Mouse (Mus musculus) adipose tissue, adult 10 weeks (tissue): ENCODE measurements around the gene BB287469. TPM values are rescaled to one million over a fixed set of nuclear protein-coding genes. Genes with fewer than 3 reads are reported as not detected.

ENCODE experiments used
- polyA plus RNA-seq: library from polyadenylated mRNA; stranded (reverse); fragments of 350-450 nt; fragmentation: Illumina TruSeq; extraction: RNeasy Lipid Tissue Mini Kit (QIAGEN cat#74804); gene quantifications from one replicate; pipeline ENCODE4 v1.2.3, GENCODE M21; 2014; ENCODE audit warnings: low read depth, low replicate concordance

The BB287469 gene
- not detected for polyA plus RNA-seq

DNA sequence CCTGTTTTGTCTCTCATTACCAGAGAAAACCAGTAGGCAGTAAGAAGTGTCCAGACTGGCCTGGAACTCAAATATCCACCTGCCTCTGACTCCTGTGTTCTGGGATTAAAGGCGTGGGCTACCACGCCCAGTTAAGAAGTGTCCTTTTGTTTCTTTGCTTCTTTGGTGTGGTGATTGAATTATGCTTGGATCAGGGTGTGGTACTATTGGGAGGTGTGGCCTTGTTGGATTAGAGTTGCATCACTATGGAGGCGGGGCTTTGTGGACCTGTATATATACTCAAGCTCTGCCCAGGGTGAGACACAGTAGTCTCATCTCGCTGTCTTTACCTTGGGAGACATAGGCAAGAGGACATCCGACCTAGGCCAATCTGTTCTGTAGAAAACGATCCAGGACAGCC lies at the start of gene BB287469:
BB287469 (plus strand) TSS at position 301 of the 400 bp plus-strand sequence.

DNA sequence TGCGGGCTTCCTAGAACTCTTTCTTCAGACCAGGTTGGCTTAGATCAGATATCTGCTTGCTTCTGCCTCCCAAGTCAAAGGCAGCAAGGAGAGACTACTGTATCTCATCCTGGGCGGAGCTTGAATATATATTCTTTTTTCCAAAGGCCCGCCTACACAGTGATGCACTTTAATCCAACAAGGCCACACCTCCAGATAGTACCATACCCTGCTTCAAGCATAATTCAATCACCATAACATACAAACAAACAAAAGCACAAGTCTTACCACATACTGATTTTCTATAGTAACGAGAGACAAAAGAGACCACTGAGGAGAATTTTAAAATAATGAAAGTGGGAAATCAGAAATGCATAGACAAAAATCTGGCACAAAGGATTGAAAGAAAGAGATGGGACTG lies 40.7 kb upstream of the BB287469 start, which contains the start of gene Gm21319:
Gm21319 (minus strand) TSS at position 101 of the 400 bp plus-strand sequence.

DNA sequence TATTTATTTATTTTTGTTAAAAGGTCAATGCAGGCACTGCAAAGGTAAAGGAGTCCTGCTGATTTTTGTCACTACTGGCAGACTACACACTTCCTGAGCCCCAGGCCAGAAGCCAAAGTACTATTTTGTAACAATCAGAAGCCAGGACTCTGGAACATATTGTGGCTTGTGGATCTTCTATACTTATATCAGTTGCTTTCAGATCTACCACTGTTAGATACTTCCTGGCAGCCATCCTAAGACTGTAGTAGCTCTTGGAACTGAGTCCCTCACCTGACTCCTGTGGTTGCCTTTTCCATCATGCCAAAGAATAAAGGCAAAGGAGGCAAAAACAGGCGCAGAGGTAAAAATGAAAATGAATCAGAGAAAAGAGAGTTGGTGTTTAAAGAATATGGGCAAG lies 21.2 kb upstream of the BB287469 start, which contains the start of gene Gm21936:
Gm21936 (plus strand) TSS at position 301 of the 400 bp plus-strand sequence.

DNA sequence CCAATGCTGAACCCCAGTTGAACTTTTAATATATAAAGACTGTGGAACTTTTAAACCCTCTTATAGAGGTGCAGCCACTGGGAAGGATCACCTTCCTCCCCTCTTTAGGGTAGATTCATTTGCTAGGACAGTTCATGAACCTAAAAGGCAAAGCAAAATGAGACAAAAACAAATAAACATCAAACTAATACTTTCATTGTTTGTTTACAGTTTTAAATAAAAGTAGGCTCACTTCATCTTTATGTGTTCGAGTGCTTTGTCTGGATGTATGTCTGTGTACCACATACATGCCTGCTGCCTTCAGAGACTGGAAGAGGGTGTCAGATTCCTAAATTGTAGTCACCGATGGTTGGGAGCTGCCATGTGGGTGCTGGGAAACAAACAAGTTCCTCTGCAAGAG lies 25.9 kb downstream of the BB287469 start, which contains the start of gene Gm2001:
Gm2001 (minus strand) TSS at position 101 of the 400 bp plus-strand sequence.

Other genes with a start within 250 kb of the BB287469 start
- not detected for gene Oog1, start 213.9 kb upstream of the BB287469 start, polyA plus RNA-seq
- gene Gm4027, start 197.7 kb upstream of the BB287469 start, polyA plus RNA-seq = not detected
- not detected for gene Gm16381, start 172.0 kb upstream of the BB287469 start, polyA plus RNA-seq
- not detected for gene Gm21319, start 40.8 kb upstream of the BB287469 start, polyA plus RNA-seq
- not detected for gene Gm21936, start 21.1 kb upstream of the BB287469 start, polyA plus RNA-seq
- gene Gm2001, start 25.8 kb downstream of the BB287469 start, polyA plus RNA-seq = not detected
- not detected for gene Gm2016, start 57.5 kb downstream of the BB287469 start, polyA plus RNA-seq
- not detected for gene Gm2022, start 78.8 kb downstream of the BB287469 start, polyA plus RNA-seq
- gene Gm2035, start 103.3 kb downstream of the BB287469 start, polyA plus RNA-seq = not detected
- gene Gm2042, start 137.5 kb downstream of the BB287469 start, polyA plus RNA-seq = not detected
- gene Gm2075, start 195.3 kb downstream of the BB287469 start, polyA plus RNA-seq = not detected
- not detected for gene Gm6803, start 202.2 kb downstream of the BB287469 start, polyA plus RNA-seq
- gene Gm2056, start 210.4 kb downstream of the BB287469 start, polyA plus RNA-seq = not detected